Mouse (Mus musculus): ENCODE results near the gene Hand1. TPM values are rescaled to one million over a fixed set of nuclear protein-coding genes. Genes with fewer than 3 reads are reported as not detected.

The Hand1 gene
- polyA plus RNA-seq, 1 experiment from 2014 or later, result not detected

GRCm38 (mm10) chr11:57813641-57814040, 19.0 kb downstream of the Hand1 start:
- H3K9ac ChIP-seq (replicated peaks; ENCODE audit: low read length), result no peak overlapping the region
- 90% methylated on average over 3 of the region's 3 CpGs for WGBS
- no peak for ATAC-seq (ENCODE audit: low FRiP score, low TSS enrichment)
- H3K9me3 ChIP-seq (ENCODE audit: control insufficient read depth, low read length), result no peaks in the 10 kb centered on the region
- H3K27ac ChIP-seq (replicated peaks; ENCODE audit: low read depth, low read length), result no peak overlapping the region
- H3K4me1 ChIP-seq (ENCODE audit: control insufficient read depth, insufficient read depth, low read length), result no peaks in the 10 kb centered on the region
- no peak overlapping the region for H3K4me3 ChIP-seq (replicated peaks; ENCODE audit: low read depth, low read length)
- peaks cover 33% of the 10 kb centered on the region for H3K36me3 ChIP-seq (ENCODE audit: control insufficient read depth, insufficient read depth, low read length)
- DNase-seq, result no peak
- no peaks in the 10 kb centered on the region for H3K27me3 ChIP-seq (ENCODE audit: control insufficient read depth, insufficient read depth, low read length)
- no peak overlapping the region for H3K4me2 ChIP-seq (ENCODE audit: low read length)

GRCm38 (mm10) chr11:57812212-57812611, 20.4 kb downstream of the Hand1 start:
- DNase-seq (no peak), ATAC-seq (ENCODE audit: low FRiP score, low TSS enrichment) (no peak)
- H3K36me3 ChIP-seq (ENCODE audit: control insufficient read depth, insufficient read depth, low read length), result peaks cover 42% of the 10 kb centered on the region
- no peak overlapping the region for H3K27ac ChIP-seq (replicated peaks; ENCODE audit: low read depth, low read length)
- WGBS, result 98% methylated on average over 8 of the region's 8 CpGs
- H3K27me3 ChIP-seq (ENCODE audit: control insufficient read depth, insufficient read depth, low read length), result no peaks in the 10 kb centered on the region
- H3K4me1 ChIP-seq (ENCODE audit: control insufficient read depth, insufficient read depth, low read length), result no peaks in the 10 kb centered on the region
- H3K9me3 ChIP-seq (ENCODE audit: control insufficient read depth, low read length), result no peaks in the 10 kb centered on the region
- H3K4me2 ChIP-seq (ENCODE audit: low read length), result no peak overlapping the region
- H3K9ac ChIP-seq (replicated peaks; ENCODE audit: low read length), result no peak overlapping the region
- no peak overlapping the region for H3K4me3 ChIP-seq (replicated peaks; ENCODE audit: low read depth, low read length)

- DNase-seq (no peak), ATAC-seq (ENCODE audit: low FRiP score, low TSS enrichment) (no peak)
- Histone ChIP-seq H3K36me3 (ENCODE audit: control insufficient read depth, insufficient read depth, low read length) (peaks cover 44% of the 10 kb centered on the region), H3K27ac (replicated peaks; ENCODE audit: low read depth, low read length) (no peak overlapping the region), H3K9me3 (ENCODE audit: control insufficient read depth, low read length) (no peaks in the 10 kb centered on the region), H3K4me1 (ENCODE audit: control insufficient read depth, insufficient read depth, low read length) (no peaks in the 10 kb centered on the region), H3K27me3 (ENCODE audit: control insufficient read depth, insufficient read depth, low read length) (no peaks in the 10 kb centered on the region), H3K9ac (replicated peaks; ENCODE audit: low read length) (no peak overlapping the region), H3K4me3 (replicated peaks; ENCODE audit: low read depth, low read length) (no peak overlapping the region), H3K4me2 (ENCODE audit: low read length) (no peak overlapping the region)
- WGBS, result 88% methylated on average over 7 of the region's 7 CpGs
These were observed 21.6 kb downstream of the Hand1 start for GRCm38 (mm10) chr11:57811006-57811405.

- Histone ChIP-seq H3K9me3 (ENCODE audit: control insufficient read depth, low read length) (no peaks in the 10 kb centered on the region), H3K4me2 (ENCODE audit: low read length) (no peak overlapping the region), H3K27ac (replicated peaks; ENCODE audit: low read depth, low read length) (no peak overlapping the region), H3K4me3 (replicated peaks; ENCODE audit: low read depth, low read length) (no peak overlapping the region), H3K36me3 (ENCODE audit: control insufficient read depth, insufficient read depth, low read length) (peaks cover 44% of the 10 kb centered on the region), H3K4me1 (ENCODE audit: control insufficient read depth, insufficient read depth, low read length) (no peaks in the 10 kb centered on the region), H3K27me3 (ENCODE audit: control insufficient read depth, insufficient read depth, low read length) (no peaks in the 10 kb centered on the region), H3K9ac (replicated peaks; ENCODE audit: low read length) (no peak overlapping the region)
- ATAC-seq (ENCODE audit: low FRiP score, low TSS enrichment) (no peak), DNase-seq (no peak)
- WGBS, result 97% methylated on average over 8 of the region's 8 CpGs
These were observed 22.9 kb downstream of the Hand1 start for GRCm38 (mm10) chr11:57809732-57810098.

- Histone ChIP-seq H3K36me3 (ENCODE audit: control insufficient read depth, insufficient read depth, low read length) (peaks cover 44% of the 10 kb centered on the region), H3K4me2 (ENCODE audit: low read length) (no peak overlapping the region), H3K27me3 (ENCODE audit: control insufficient read depth, insufficient read depth, low read length) (no peaks in the 10 kb centered on the region), H3K4me1 (ENCODE audit: control insufficient read depth, insufficient read depth, low read length) (no peaks in the 10 kb centered on the region), H3K4me3 (replicated peaks; ENCODE audit: low read depth, low read length) (no peak overlapping the region), H3K9me3 (ENCODE audit: control insufficient read depth, low read length) (no peaks in the 10 kb centered on the region), H3K9ac (replicated peaks; ENCODE audit: low read length) (no peak overlapping the region), H3K27ac (replicated peaks; ENCODE audit: low read depth, low read length) (no peak overlapping the region)
- no peak for ATAC-seq (ENCODE audit: low FRiP score, low TSS enrichment)
- 98% methylated on average over 17 of the region's 17 CpGs for WGBS
- DNase-seq, result no peak
These were observed 23.4 kb downstream of the Hand1 start for GRCm38 (mm10) chr11:57809017-57809731.

- 81% methylated on average over 3 of the region's 3 CpGs for WGBS
- H3K4me2 ChIP-seq (ENCODE audit: low read length), result no peak overlapping the region
- H3K27ac ChIP-seq (replicated peaks; ENCODE audit: low read depth, low read length), result no peak overlapping the region
- H3K27me3 ChIP-seq (ENCODE audit: control insufficient read depth, insufficient read depth, low read length), result no peaks in the 10 kb centered on the region
- peaks cover 19% of the 10 kb centered on the region for H3K4me1 ChIP-seq (ENCODE audit: control insufficient read depth, insufficient read depth, low read length)
- H3K36me3 ChIP-seq (ENCODE audit: control insufficient read depth, insufficient read depth, low read length), result peaks cover 25% of the 10 kb centered on the region
- DNase-seq (no peak), ATAC-seq (ENCODE audit: low FRiP score, low TSS enrichment) (no peak)
- H3K9ac ChIP-seq (replicated peaks; ENCODE audit: low read length), result no peak overlapping the region; the same call in 1 of the 2 replicates
- no peaks in the 10 kb centered on the region for H3K9me3 ChIP-seq (ENCODE audit: control insufficient read depth, low read length)
- H3K4me3 ChIP-seq (replicated peaks; ENCODE audit: low read depth, low read length), result no peak overlapping the region
These were observed 27.6 kb downstream of the Hand1 start for GRCm38 (mm10) chr11:57805047-57805446.

GRCm38 (mm10) chr11:57802511-57802870, 30.1 kb downstream of the Hand1 start:
- DNase-seq (peak; percentile 63), ATAC-seq (ENCODE audit: low FRiP score, low TSS enrichment) (no peak)
- 0% methylated on average over 18 of the region's 18 CpGs for WGBS
- Histone ChIP-seq H3K36me3 (ENCODE audit: control insufficient read depth, insufficient read depth, low read length) (peaks cover 4% of the 10 kb centered on the region; the same call in 1 of the 2 replicates), H3K27ac (replicated peaks; ENCODE audit: low read depth, low read length) (0 out of 2 replicates have a peak overlapping the region, but pooled peaks have one; percentile 64), H3K9me3 (ENCODE audit: control insufficient read depth, low read length) (no peaks in the 10 kb centered on the region), H3K4me2 (ENCODE audit: low read length) (peak overlapping the region; percentile 95), H3K9ac (replicated peaks; ENCODE audit: low read length) (peak overlapping the region; percentile 86), H3K4me1 (ENCODE audit: control insufficient read depth, insufficient read depth, low read length) (peaks cover 19% of the 10 kb centered on the region), H3K27me3 (ENCODE audit: control insufficient read depth, insufficient read depth, low read length) (no peaks in the 10 kb centered on the region), H3K4me3 (replicated peaks; ENCODE audit: low read depth, low read length) (peak overlapping the region; percentile 94)

GRCm38 (mm10) chr11:57801766-57802510, 30.7 kb downstream of the Hand1 start:
- 0 out of 2 replicates have a peak, but pooled peaks cover 2% of the 10 kb centered on the region for H3K36me3 ChIP-seq (ENCODE audit: control insufficient read depth, insufficient read depth, low read length)
- H3K4me3 ChIP-seq (replicated peaks; ENCODE audit: low read depth, low read length), result peak overlapping the region; percentile 94
- peak overlapping the region; percentile 86 for H3K9ac ChIP-seq (replicated peaks; ENCODE audit: low read length)
- ATAC-seq (ENCODE audit: low FRiP score, low TSS enrichment), result peak; percentile 71
- peak; percentile 64 for DNase-seq
- peaks cover 19% of the 10 kb centered on the region for H3K4me1 ChIP-seq (ENCODE audit: control insufficient read depth, insufficient read depth, low read length)
- H3K27ac ChIP-seq (replicated peaks; ENCODE audit: low read depth, low read length), result peak overlapping the region; percentile 64; the same call in 1 of the 2 replicates
- 1% methylated on average over 79 of the region's 85 CpGs for WGBS
- H3K4me2 ChIP-seq (ENCODE audit: low read length), result peak overlapping the region; percentile 95
- no peaks in the 10 kb centered on the region for H3K9me3 ChIP-seq (ENCODE audit: control insufficient read depth, low read length)
- H3K27me3 ChIP-seq (ENCODE audit: control insufficient read depth, insufficient read depth, low read length), result no peaks in the 10 kb centered on the region

All from midbrain, embryonic 14.5 days (tissue).